Mouse (Mus musculus) olfactory bulb, adult 2 months (tissue): ENCODE data around the gene Gm20777. TPM values are rescaled to one million over a fixed set of nuclear protein-coding genes. Genes with fewer than 3 reads are reported as not detected.
"Not testable (repeated sequence)": the region's sequence is repeated elsewhere in the genome, so short reads cannot be mapped to it uniquely, and the experiment has no call there.

Source experiments
- H3K27ac ChIP-seq: fragments of 200-500 bp; 2 replicates; pipeline ENCODE4 v1.5.1; 2012; ENCODE audit warnings: low read depth, low read length; ENCODE audit not compliant: insufficient read depth
- H3K4me1 ChIP-seq: fragments of 200-500 bp; 2 replicates; pipeline ENCODE4 v1.6.1; 2012; ENCODE audit warnings: low read length; ENCODE audit not compliant: control insufficient read depth, insufficient read depth
- H3K4me3 ChIP-seq: fragments of 200-500 bp; 2 replicates; pipeline ENCODE4 v1.5.1; 2012; ENCODE audit warnings: mild to moderate bottlenecking, low read depth, low read length, moderate library complexity; ENCODE audit not compliant: insufficient read depth
- WGBS: fragments of 180-500 bp; shearing (Covaris S2); methylation state at CpG from one replicate; pipeline ENCODE4 v1.1.7; 2018; 5-methylcytosine and 5-hydroxymethylcytosine counted together
- polyA plus RNA-seq: library from polyadenylated mRNA; stranded (reverse); fragments of >200 nt; gene quantifications from 2 replicates; pipeline ENCODE4 v1.2.4, GENCODE M21; 2012; ENCODE audit warnings: low replicate concordance; ENCODE audit not compliant: missing spikeins, insufficient read depth, insufficient read length

Gene Gm20777
- not detected in 2 replicates for polyA plus RNA-seq

GRCm38 (mm10) chrY:10752350-10752749 is at the start of gene Gm20777:
Gene Gm20777 (minus strand): TSS chrY:10752450.
- H3K27ac ChIP-seq, H3K4me3 ChIP-seq, H3K4me1 ChIP-seq: not testable (repeated sequence)

- H3K4me1 ChIP-seq, H3K4me3 ChIP-seq, H3K27ac ChIP-seq: not testable (repeated sequence)
- 72% methylated on average over 3 of the region's 5 CpGs for WGBS
These were observed 42.7 kb downstream of the Gm20777 start for GRCm38 (mm10) chrY:10709551-10709950.

GRCm38 (mm10) chrY:10708761-10709160 is 43.5 kb downstream of the Gm20777 start:
- not testable (repeated sequence) for H3K4me1 ChIP-seq, H3K27ac ChIP-seq, H3K4me3 ChIP-seq
- WGBS: 93% methylated on average over 30 of the region's 30 CpGs

GRCm38 (mm10) chrY:10708226-10708625 is 44.0 kb downstream of the Gm20777 start:
- not testable (repeated sequence) for H3K4me1 ChIP-seq, H3K27ac ChIP-seq, H3K4me3 ChIP-seq
- WGBS: 92% methylated on average over 16 of the region's 16 CpGs

- H3K4me3 ChIP-seq, H3K4me1 ChIP-seq, H3K27ac ChIP-seq: not testable (repeated sequence)
- WGBS: 92% methylated on average over 7 of the region's 7 CpGs
These were observed 45.6 kb downstream of the Gm20777 start for GRCm38 (mm10) chrY:10706686-10707085.

Other genes starting within 250 kb of the Gm20777 start
- not detected in 2 replicates for gene Gm20737, start 216.4 kb downstream of the Gm20777 start, polyA plus RNA-seq
- not detected in 2 replicates for gene Gm21775, start 199.0 kb downstream of the Gm20777 start, polyA plus RNA-seq
- not detected in 2 replicates for gene Gm21900, start 136.1 kb downstream of the Gm20777 start, polyA plus RNA-seq